Mouse (Mus musculus) lung, postnatal 0 days (tissue): ENCODE data around the gene Dchs1.

Source experiments
- CTCF ChIP-seq: IDR thresholded peaks from 2 replicates; pipeline ENCODE4 v1.5.1; 2016; ENCODE audit warnings: antibody characterized with exemption, mild to moderate bottlenecking
- EP300 ChIP-seq: IDR thresholded peaks from 2 replicates; pipeline ENCODE4 v1.6.1; 2016; ENCODE audit warnings: antibody characterized with exemption, mild to moderate bottlenecking, control low read depth

DNA sequence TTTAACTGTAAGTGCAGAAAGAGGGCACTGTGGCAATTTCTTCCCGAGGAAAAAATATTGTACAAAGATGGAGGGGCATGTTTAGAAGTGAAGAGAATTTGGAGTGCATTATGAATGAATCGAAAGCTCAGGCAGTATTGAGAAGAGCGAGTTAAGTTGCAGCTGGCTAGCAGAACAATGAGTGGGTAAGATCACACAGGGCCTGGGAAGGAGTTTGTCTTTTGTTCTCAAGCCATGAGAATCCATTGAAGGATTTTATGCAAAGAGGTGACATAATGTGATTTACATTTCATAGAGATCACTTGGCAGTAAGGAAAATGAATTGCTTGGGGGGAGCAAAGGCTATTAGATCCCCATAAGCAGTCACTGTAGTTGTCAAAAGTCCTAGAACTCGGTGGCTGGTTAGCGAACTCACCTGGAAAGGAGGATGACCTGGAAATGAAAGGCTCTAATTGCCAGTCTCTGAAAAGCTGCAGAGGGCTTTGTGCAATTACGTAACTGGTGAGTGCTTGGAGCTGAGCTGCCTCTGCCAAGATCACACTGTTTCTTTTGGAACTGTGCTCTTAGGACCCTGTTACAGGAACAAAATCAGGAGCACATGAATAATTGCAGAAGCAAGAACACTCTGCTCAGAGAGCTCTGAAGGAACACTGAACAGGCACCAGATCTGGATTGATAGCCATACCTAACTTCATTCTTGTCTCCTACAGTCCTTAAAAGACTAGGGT, 58.6 kb downstream of the Dchs1 start:
- TF ChIP-seq CTCF: no peak
- no peak for TF ChIP-seq EP300
